Mouse (Mus musculus): ENCODE results near the gene Pkp2.

Gene Pkp2

GRCm38 (mm10) chr16:16260882-16261281 lies 47.8 kb downstream of the Pkp2 start:
- DNase-seq (ENCODE audit: low spot score in 2 of 2) = no peak

GRCm38 (mm10) chr16:16261481-16261880 lies 48.4 kb downstream of the Pkp2 start:
- no peak for DNase-seq (ENCODE audit: low spot score in 2 of 2)

GRCm38 (mm10) chr16:16262436-16262835 lies 49.3 kb downstream of the Pkp2 start:
- no peak for DNase-seq (ENCODE audit: low spot score in 2 of 2)

- no peak for DNase-seq (ENCODE audit: low spot score in 2 of 2)
Measured at GRCm38 (mm10) chr16:16272978-16273377, 59.9 kb downstream of the Pkp2 start.

- no peak for DNase-seq (ENCODE audit: low spot score in 2 of 2)
Measured at GRCm38 (mm10) chr16:16273752-16274151, 60.6 kb downstream of the Pkp2 start.

GRCm38 (mm10) chr16:16302369-16303137 lies 89.4 kb downstream of the Pkp2 start, which contains the start of gene Yars2:
Gene Yars2 (plus strand): TSS chr16:16302965.
- DNase-seq (ENCODE audit: low spot score in 2 of 2) = peak; percentile 78 to 82

- peak; percentile 7 to 20 for DNase-seq (ENCODE audit: low spot score in 2 of 2)
Measured at GRCm38 (mm10) chr16:16303138-16303827, 90.2 kb downstream of the Pkp2 start.

GRCm38 (mm10) chr16:16303888-16304287 lies 90.8 kb downstream of the Pkp2 start:
- no peak for DNase-seq (ENCODE audit: low spot score in 2 of 2)

- DNase-seq (ENCODE audit: low spot score in 2 of 2) = no peak
Measured at GRCm38 (mm10) chr16:16311319-16311718, 98.2 kb downstream of the Pkp2 start.
